Mouse (Mus musculus) MEL-GATA-1-ER (cell line): ENCODE data around the gene Ndrg2.

Source experiments
- DNase-seq: peaks from one replicate; pipeline ENCODE4 v3.0.0-alpha.2; 2012; ENCODE audit warnings: low read depth; ENCODE audit errors: extremely low read depth

The Ndrg2 gene

DNA sequence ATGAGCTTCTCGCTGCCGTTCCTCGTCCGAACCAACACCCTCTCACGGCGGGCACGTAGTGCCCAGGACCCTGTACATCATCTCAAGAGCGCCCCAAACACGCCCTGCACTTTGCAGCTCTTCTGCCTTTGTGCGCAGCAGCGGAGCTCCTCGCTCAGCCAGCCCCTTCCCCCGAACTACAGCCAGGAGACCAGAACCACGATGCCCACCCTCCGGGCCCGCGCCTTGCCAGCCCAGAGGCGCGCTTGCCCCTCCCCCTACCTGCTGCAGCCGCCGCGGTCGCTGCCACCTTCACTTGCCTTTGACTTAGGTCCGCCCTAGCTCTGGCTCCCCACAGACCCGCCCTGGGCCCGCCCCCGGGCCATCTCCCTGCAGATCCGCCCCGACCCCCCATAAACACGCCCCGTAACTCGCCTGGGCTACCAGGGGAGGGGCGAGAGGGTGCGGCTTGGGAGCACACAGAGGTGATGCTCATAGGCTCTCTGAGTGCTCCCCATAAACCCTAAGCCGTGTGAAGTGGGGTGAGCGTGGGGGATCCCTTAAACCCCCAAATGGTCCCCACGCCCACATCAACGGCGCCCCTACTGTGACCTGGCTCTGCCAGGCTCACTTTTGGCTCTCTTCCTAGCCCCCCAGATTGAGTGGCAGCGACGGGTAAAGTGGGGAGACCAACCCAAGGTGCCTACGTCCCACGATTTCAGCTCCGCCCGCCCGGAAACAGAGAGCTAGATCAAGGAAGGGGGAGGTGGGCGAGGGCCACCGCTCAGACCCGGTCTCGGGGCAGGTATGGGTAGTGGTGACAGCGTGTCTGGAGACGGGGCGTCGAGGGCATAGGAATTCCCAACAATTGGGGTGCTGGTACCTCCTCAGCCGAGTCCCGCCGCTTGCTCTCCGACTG lies 647 bp downstream of the Ndrg2 start:
- DNase-seq, result peak; percentile 80

- no peak for DNase-seq
Measured at GRCm38 (mm10) chr14:51912391-51913061, 1.4 kb downstream of the Ndrg2 start.

DNA sequence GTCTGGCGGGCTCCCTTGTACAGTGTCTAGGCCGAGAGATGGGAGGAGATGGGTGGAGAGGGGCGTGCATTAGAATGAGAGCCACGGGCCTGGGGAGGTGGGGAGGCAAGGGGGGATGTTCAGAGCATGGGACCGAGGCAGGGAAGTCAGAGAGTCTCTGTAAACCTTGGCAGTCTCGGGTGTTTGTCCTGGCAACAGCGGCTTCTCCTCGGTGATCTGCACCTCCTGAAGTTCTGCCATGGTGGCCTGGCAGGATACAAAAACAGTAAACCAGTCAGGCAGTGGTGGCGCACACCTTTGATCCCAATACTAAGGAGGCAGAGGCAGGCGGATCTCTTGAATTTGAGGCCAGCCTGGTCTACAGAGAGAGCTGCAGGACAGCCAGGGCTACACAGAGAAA lies 2.7 kb downstream of the Ndrg2 start:
- DNase-seq, result no peak

DNA sequence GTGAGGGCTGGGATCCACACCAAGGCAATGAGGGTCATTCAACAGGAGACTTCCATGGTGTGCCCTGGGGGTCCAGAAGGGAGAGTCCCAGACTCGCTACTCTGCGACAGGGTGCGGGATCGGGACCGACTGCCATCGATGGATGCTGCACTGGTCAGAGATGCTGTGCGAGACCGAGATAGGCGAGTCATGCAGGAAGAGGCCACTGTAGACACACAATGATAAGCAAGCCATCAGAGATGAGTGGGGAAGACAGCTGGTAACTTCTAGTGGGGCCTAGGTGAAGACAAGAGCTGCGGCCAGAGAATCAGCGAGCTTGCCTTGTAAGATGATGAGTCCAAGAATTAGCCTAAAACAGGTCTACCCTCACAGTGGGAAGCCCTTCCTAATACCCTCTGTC lies 7.9 kb downstream of the Ndrg2 start:
- no peak for DNase-seq

DNA sequence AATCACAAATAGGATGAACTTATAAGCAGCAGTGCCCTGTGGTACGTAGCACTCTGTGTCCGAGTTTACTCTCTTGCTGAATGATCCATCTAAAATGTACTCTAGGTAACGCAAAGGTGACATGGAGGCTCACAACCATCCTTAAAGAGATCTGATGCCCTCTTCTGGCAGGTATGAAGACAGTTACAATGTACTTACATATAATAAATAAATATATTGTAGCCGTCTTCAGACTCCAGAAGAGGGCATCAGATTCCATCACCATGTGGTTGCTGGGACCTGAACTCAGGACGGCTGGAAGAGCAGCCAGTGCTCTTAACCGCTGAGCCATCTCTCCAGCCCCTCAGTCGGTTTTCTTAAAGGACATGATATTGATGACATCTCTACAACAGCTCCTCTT lies 9.3 kb downstream of the Ndrg2 start:
- peak; percentile 41 for DNase-seq

DNA sequence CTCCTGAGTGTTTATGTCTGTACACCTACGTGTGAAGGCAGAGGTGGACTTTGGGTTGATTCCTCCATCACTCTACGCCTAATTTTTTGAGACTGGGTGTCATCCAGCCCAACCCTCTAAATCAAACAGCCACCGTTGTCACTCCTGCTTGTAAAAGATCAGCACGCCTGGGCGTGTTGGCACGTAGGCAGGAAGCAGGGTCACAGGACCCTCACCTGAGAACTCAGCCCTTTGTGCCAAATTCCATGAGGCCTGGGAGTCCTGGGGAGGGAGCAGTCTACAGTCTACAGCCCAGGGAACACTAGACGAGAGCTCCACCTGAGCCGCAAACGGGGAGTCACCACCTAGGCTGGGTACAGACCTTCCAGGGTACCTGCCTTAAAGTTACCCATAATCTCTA lies 10.2 kb downstream of the Ndrg2 start:
- no peak for DNase-seq

- DNase-seq, result no peak
Measured at GRCm38 (mm10) chr14:51902806-51903710, 10.9 kb downstream of the Ndrg2 start.

DNA sequence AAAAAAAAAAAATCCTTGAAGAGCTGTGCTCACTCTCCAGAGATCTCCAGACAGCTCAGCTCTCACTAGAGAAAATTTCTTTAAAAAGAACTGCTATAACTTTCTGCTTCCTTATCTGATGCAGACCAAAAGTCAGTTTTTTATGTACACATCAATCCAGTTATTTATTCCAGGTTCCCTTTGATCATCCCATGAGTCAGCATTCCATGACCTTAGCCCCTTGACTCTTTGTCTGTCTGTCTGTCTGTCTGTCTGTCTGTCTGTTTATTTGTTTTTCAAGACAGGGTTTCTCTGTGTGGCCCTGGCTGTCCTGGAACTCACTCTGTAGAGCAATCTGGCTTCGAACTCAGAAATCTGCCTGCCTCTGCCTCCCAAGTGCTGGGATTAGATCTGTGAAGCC lies 14.6 kb downstream of the Ndrg2 start:
- DNase-seq, result no peak

DNA sequence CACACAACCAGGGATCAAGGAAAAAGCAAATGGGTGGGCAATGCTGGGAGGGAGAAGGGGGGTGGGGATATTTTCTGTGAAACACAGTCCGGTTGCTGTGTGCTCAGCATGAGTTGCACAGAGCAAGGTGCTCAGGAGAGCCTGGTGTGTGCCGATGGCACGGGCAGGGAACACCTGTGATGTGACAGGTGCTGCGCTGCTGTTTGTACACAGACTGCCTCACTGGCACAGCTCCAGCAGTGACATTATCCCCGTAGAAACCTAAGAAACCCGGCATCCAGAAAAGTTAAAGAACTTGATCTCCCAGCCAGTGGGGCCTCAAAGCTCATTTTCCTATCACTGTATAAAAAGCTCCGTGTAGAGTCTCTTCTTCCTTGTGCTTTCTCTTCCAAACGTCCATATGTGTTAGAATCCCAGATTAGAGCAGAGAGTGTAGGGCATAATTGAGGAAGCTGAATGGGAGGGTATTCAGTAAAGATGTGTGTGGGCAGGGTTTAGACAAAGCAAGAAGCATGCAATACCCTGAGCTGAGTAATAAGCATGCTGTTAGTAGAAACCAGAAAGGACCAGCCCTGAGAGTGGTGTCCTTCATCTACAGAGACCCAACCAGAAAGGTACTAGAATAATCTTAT lies 17.3 kb downstream of the Ndrg2 start:
- DNase-seq, result no peak

- no peak for DNase-seq
Measured at GRCm38 (mm10) chr14:51896019-51896418, 17.9 kb downstream of the Ndrg2 start.

DNA sequence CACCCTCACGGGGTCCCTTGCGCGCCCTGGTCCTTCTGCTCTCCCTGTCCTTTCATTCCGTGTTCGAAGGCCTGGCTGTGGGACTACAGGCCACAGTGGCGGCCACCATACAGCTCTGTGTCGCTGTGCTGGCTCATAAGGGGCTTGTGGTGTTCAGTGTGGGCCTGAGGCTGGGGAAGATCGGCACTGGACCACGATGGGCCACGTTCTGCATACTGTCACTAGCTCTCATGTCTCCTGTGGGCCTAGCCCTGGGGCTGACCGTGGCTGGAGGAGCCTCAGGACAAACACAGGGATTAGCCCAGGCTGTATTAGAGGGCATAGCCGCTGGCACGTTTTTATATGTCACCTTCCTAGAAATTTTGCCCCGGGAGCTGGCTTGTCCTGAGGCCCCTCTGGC lies 18.9 kb downstream of the Ndrg2 start:
- no peak for DNase-seq

DNA sequence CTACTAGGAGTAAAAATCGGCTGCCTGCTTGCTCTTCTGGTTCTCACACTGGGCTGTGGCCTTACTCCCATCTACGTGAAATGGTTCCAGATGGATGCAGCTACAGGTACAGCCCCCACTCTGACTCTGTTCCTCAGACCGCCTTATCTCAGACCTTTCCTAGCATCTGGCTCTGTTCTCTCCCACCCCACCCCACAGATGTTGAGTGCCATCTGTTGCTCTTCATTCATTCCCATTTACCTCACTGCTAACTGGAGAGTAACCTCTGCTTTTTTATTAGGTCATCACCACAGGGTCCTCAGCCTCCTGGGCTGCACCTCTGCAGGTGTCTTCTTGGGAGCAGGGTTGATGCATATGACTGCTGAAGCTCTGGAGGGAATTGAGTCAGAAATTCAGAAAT lies 20.1 kb downstream of the Ndrg2 start:
- DNase-seq, result no peak

DNA sequence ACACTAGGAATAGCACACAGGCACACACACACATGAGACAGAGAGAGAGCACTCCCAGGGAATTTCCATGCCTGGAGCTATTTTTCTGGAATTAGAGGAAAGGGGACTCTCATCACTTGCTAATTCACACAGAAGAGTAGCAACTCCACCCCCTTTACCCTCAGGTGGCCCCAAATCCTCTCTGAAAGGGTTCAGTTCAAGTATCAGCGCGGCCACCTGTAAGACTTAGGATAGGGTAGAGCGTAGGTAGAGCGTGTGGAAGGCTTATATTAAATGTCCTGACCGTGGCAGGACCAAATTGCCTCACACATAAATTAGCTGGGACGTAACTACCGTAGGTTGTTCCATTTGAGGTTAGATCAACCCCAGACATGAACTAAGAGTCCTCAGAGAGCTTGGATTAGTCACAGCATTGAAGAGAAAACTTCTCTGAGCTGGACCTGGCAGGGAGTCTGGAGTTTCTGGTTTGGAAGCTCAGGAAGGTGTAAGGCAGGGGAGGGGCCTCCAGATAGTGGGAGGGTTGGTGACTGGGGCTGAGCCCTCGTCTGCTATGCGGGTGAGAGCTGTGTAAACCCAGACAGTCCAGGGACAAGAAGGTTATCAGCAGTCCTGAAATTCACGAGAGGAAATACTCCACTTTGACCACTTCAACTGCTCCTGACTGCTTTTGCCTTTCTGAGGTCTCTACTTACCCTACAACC lies 20.7 kb downstream of the Ndrg2 start:
- DNase-seq, result no peak

GRCm38 (mm10) chr14:51892191-51892939 lies 21.6 kb downstream of the Ndrg2 start, which contains the start of gene Slc39a2:
Gene Slc39a2 (plus strand): TSS chr14:51892889.
- DNase-seq, result no peak

DNA sequence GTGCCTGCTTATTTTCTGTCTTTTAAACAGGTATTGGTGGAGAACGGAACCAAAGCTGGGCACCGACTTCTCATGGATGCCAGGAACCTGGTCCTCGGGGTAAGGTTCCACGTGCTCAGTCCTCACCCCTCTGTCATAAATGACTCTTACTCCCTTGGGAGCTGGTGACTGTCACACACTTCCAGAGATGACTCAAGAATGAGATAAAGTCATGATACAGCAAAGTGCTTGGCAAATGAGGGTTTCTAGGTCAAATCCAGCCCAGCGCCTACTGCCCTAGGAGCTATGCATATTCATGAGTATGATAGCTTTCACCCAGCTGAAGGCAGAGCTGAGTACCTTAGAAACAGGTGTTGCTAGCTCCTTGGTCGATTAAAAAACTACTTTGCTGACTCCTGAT lies 24.1 kb downstream of the Ndrg2 start:
- no peak for DNase-seq

- no peak for DNase-seq
Measured at GRCm38 (mm10) chr14:51886051-51886450, 27.9 kb downstream of the Ndrg2 start.

DNA sequence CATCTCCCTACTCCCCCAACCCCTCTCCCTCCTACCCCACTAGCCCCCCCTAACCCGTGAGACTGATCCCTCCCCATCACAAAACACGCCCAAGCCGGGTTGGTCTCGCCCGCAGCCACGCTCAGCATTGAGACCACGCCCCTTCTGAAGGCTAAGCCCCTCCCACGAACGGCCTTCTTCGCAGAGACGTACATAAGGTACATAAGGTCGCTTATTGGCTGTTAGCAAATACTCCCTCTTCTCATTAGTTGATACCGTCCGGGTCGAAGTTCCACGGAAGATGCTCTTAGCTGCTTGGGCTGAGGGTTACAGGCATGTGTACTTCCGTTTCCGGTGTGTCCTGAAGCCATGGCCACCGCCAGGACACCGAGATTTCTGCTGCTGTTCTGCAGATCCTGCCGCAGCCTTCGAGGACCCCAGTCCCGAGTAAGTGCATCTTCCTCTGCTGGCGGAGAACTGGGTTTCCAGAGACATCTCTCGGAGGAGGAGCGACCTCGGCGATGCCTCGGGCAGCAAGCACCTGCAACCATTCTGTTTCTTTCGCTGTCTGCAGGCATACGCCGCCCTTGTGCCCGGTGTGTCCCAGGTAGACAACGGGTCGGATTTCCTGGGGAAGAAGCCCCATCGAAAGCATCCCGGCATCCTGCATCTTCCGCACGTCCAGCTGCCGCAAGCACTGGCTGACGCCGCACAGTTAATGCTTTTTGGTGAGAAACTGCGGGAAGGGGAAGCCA lies 29.2 kb downstream of the Ndrg2 start, which contains the start of gene Mettl17:
Gene Mettl17, plus strand, starts transcription at position 245 of the 734 bp plus-strand sequence.
- DNase-seq, result peak; percentile 98

- no peak for DNase-seq
Measured at GRCm38 (mm10) chr14:51884031-51884544, 29.9 kb downstream of the Ndrg2 start.

DNA sequence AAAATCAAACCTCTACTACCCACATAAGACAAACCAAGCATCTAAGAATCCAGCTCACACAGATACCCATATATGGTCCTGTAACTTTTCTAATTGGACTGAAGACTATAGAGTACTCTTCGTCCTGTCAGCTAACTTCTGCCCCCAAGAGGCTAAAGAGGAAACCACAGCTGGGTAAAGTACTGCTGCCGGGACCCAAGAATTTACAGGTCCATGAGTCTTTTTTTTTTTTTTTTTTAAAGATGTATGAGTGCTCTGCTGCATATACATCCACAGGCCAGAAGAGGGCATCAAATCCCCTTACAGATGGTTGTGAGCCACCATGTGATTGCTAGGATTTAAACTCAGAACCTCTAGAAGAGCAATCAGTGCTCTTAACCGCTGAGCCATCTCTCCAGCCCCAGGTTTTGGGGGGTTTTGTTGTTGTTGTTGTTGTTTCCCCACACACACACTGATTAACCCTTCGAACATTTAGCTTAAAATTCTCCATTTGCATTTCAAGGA lies 30.4 kb downstream of the Ndrg2 start:
- DNase-seq, result peak; percentile 78
